Mouse (Mus musculus) lung, postnatal 0 days (tissue): ENCODE measurements around the gene Reg4.

Experiments
- CTCF ChIP-seq: IDR thresholded peaks from 2 replicates; pipeline ENCODE4 v1.5.1; 2016; ENCODE audit warnings: antibody characterized with exemption, mild to moderate bottlenecking
- EP300 ChIP-seq: IDR thresholded peaks from 2 replicates; pipeline ENCODE4 v1.6.1; 2016; ENCODE audit warnings: antibody characterized with exemption, mild to moderate bottlenecking, control low read depth

GRCm38 (mm10) chr3:98254059-98254458 lies 32.1 kb downstream of the Reg4 start:
- no peak for TF ChIP-seq CTCF
- TF ChIP-seq EP300: no peak
